Mouse (Mus musculus) fibroblast of lung, adult 2 months (primary cell): ENCODE data around the gene Txndc12.

Source experiments
- DNase-seq: peaks from one replicate; pipeline ENCODE4 v3.0.0-alpha.2; 2011; ENCODE audit warnings: low read depth

Txndc12 gene

DNA sequence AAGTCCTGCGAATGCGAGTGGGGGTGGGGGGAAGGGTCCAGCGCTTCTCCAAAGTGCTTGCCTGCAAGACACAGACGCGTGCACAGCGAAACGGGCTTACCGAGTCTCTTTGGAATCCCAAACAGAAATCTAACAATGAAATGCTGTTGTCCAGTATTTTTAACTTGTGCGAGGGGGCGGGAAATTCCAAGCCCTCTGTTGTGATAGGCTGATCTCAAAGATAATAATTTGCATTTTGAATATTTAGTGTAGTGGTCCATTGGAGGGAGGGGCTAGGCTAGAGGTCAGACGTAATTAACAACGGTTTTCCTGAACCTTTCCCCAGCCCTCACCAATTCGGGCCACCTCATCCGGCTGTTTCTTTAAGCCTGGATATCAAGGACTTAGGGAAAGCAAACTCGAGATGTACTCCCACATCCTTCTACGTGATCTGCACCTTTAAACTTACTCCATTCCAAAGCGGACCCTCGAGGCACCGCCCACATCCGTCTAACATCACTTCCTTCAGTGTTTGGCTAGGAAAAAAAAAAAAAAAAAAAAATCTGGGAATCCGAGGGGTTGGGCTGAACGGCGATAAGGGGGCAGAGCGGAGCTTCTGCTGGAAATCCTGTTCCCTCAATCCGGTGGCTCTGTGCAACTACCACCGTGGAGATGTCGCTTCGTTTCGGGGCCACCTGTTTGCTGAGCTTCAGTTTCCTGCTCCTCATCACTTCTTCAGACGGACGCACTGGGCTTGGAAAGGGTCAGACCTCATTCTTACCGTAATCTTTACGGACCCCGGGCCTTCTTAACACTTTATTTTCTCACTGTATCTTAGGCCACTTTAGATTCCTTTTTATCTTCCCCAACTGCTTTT lies at the start of gene Txndc12:
TSS of gene Txndc12 (plus strand) at position 487 of the 856 bp plus-strand sequence.
- DNase-seq = peak; percentile 82

DNA sequence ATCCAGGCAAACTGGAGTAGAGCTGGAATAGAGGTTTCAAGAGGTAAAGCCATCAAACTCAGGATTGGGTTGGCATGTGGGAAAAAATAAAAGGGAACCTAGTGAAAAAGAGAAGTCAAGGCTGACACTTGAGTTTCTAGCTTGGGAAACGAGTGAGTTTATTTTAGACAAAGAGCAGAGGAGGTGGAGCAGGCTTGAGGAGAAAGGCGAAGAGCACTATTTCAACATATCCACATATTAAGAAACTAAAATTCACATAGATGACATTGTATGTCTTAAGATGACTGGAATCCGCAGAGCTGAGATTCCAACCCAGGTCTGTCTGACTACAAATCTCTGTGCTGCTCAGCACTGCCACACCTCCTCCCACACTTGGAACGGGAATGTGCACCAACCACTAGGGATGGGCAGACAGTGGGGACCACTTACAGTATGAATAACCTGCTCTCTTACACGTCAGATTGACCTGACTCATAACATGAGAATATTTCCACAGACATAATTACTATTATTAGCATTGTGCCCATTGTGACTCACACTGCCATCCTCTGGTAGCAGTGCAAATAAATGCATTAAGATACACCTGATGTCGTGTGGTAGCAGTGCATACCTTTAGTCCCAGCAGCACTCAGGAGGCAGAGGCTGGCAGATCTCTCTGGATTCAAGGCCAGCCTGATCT lies 45.0 kb upstream of the Txndc12 start:
- no peak for DNase-seq

- DNase-seq = no peak
Measured at GRCm38 (mm10) chr4:108790507-108790906, 43.9 kb upstream of the Txndc12 start.

DNA sequence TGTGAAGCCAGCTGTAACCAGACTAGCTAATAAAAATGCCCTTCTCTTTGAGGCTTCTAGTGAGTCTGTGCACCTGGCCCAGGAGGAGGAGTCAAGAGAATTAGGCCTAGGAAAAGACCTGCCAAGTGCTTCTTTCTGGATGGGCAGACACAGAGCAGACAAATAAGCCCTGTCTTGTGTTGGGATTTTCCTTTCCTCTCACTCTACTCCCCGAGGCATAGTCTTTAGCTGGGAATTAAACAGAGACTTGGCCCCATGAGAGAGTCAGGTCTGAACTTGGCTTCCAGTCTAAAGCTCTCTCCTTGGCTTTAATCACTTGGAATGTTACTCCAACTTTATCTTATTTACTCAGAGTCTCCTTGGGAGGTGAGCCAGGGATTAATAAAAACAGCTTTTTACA lies 40.5 kb upstream of the Txndc12 start:
- no peak for DNase-seq

DNA sequence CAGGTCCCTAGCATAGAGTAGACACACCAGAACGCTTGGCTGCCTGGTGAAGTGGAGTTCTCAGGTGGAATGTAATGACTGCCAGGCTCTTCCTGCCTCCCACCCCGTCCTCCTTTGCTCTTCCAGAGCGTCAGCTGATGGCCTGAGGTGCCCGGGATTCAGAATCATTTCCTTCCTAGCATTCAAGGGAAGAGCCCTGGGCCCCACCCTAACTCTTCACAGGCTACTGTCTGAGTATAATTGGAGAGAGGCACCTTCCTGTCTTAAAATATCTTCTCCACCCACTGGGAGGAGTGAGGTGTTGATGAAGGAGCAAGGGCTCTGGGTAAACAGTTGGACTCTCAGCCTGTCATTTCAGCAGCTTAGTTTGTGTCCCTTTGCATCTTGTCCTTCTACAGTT lies 37.7 kb upstream of the Txndc12 start:
- DNase-seq = no peak

DNA sequence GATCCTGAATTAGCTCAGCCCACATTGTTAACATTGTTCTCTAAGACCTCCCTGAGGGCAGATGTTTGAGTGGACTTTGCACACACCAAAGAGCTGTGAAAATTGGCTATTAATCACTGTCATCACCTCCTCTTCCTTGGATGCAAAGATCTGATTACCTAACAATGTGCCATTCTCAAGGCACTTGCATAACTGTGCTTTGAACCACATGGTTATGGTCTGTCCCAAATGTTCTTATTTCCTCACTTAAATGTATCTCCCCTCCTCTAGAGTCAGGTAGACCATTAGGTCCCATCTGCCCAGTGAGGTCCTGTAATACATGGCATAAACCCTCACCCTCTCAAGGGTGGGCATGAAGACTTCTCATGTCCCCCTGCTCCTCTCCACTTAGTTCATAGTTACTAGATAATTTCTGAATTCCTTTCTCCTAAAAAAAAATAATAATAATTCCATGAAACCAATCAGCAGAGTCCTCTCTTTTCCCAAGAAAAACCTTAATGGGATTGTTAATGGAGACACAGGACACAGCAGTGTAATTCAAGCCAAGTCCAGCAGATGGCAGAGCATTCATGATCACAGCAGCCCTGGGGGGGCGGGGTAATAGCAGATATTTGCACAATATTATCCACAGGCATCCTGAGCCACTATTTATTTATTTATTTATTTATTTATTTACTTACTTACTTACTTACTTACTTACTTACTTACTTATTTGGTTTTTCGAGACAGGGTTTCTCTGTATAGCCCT lies 36.1 kb upstream of the Txndc12 start:
- no peak for DNase-seq

GRCm38 (mm10) chr4:108803535-108803934 lies 30.9 kb upstream of the Txndc12 start:
- DNase-seq = no peak

GRCm38 (mm10) chr4:108811142-108811541 lies 23.3 kb upstream of the Txndc12 start:
- DNase-seq = no peak

GRCm38 (mm10) chr4:108811550-108811949 lies 22.9 kb upstream of the Txndc12 start:
- DNase-seq = no peak

DNA sequence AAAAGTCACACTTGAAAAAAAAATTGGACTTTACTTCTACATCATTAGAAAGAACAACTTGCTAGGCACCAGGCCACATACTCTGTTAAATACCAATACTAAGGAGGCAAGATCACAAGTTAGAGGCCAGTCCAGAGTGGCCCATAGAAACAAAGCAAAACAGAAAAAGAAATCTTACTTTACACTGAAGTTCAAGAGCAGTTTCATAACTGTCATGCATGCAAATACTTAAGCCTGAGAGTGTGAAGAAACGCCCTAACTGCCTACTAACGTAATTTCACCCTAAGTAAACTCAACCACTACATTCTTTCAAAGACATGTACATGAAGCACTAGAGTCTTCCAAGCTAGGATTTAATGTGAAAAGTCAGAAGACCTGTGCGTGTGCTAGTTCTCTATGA lies 8.7 kb upstream of the Txndc12 start:
- no peak for DNase-seq

DNA sequence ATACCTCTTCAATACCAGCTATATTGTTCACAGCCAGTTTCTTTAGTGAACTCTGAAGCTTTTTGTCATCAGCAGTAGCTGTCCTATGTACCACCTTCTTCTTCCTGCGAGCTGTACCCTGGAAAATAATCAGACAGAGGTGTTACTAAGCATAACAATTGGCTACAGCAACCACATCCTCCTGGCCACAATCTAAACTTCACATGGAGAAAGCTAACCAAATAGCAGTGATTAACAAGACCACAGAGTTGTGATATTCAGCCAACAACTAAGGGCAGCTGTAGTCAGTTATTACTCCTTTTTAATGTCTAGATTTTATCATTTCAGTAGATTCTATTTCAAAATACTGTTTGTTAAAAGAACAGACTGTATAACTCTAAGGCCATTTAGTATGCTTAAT lies 8.3 kb upstream of the Txndc12 start:
- no peak for DNase-seq

- DNase-seq = no peak
Measured at GRCm38 (mm10) chr4:108826643-108827042, 7.8 kb upstream of the Txndc12 start.

DNA sequence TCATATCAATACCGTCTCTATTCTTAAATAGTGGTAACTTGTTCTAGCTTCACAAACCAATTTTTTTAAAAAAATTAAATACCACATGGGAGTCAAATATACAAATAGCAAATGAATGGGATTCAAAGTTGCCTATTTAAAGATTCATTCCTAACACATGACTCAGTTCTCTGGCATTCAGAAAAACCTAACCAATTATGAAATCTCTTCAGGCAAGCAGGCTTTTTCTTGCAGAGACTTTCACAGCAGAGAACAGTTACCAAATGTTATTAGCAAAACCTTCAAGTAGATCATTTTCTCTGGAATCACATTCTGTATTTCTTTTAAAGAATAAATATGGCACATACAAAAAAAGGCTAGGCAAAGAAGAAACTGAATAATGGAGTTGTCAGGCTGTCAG lies 3.7 kb upstream of the Txndc12 start:
- DNase-seq = peak; percentile 13

DNA sequence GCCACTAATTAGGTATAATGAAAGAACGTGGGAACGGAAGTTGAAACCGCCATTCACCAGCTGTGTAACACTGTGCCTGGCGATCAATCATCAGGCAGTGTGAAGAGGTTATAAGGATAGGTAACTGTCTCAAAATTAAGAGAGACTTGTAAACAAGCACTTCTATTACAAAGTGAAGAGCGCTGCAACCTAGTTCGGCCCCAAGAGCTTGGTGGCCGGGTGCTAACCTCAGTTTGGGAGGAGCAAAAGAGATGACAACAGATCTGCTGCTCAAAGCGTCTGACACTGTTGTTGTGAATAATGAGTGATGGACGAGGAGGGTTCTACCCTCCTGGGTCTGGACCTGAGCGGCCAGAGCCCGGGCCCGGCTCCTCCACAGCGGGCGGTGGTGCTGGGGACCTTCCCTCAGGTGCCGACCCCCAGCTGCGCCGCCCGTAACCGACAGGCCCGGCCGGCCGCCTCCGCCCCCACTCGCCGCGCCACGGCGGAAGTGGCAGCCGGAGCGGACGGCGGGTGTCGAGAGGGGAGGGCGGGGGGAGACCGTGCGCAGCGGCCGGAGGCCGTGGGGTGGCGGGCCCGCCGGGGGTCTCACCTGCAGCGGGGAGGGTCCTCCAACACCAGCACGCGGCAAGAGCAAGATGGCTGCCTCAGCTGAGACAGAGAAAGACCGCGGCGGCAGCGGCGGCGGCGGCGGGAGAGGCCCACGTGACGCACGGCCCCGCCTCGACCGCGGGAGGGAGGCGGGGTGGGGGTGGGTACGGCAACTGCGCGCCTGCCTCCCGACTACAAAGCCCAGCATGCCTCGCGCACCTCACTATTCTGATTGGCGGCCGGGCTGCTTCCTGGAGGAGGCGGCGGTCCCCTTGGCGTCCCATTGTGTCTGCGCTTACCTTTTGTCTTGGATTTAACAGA lies 1.2 kb upstream of the Txndc12 start, which contains the start of gene Btf3l4:
TSS of gene Btf3l4 (minus strand) at position 699 of the 912 bp plus-strand sequence.
- DNase-seq = peak; percentile 66

- DNase-seq = peak; percentile 56
Measured at GRCm38 (mm10) chr4:108833828-108834114, 630 bp upstream of the Txndc12 start.

- DNase-seq = no peak
Measured at GRCm38 (mm10) chr4:108834971-108835311, 540 bp downstream of the Txndc12 start.

- no peak for DNase-seq
Measured at GRCm38 (mm10) chr4:108835496-108835895, 1.1 kb downstream of the Txndc12 start.

DNA sequence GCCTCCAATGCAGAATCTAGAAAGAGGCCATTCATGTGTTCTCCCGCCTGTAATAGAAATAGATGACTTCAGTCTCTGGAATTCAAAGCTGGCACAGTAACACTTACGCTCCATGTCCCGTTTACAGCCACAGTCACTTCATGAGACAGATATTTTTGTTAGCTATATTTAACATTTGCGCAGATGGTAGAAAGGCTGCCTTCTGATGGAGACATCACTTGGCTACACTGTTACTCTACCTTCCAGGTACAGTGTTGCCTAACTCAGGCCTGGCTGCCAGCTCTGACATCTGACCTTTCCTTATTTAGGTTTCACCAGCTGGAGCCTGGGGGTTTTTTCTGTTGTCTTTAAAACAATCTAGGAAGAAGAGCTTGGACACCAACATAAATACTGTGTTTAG lies 3.6 kb downstream of the Txndc12 start:
- DNase-seq = no peak

- DNase-seq = no peak
Measured at GRCm38 (mm10) chr4:108841920-108842578, 7.6 kb downstream of the Txndc12 start.

DNA sequence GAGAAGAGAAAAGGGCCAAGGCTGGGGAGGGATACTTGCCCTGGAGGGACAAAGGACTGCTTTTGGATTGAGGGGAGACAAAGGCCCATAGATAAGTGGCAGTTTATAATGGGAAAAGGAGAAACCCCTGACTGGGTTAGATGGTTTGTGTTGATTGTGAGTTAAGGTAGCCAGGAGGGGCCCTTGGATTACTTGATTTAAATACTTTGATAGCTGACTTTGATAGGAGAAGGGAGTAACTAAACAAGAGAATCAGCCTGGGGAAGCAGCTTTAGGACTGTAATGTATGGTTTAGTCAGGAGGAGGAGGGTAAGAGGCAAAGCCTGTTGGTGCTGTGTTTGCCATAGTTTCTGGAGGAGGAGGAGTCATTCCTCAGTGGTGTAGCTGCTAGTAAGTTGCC lies 8.9 kb downstream of the Txndc12 start:
- DNase-seq = no peak

GRCm38 (mm10) chr4:108845824-108846569 lies 11.6 kb downstream of the Txndc12 start:
- DNase-seq = no peak
